Mouse (Mus musculus) kidney, postnatal 0 days (tissue): Measurements from ENCODE around the gene Lsm2. TPM values are rescaled to one million over a fixed set of nuclear protein-coding genes. Genes with fewer than 3 reads are reported as not detected.
A peak's percentile ranks its signal among the peaks of the same experiment; 100 is the strongest.
"Not testable (repeated sequence)": the region's sequence is repeated elsewhere in the genome, so short reads cannot be mapped to it uniquely, and the experiment has no call there.

Source experiments
- ATAC-seq: fragments of 200-750 bp; cut with Nextera tagmentation; replicated peaks from 2 replicates; pipeline ENCODE4 v1.8.0; 2017; ENCODE audit warnings: low read depth, moderate number of reproducible peaks, moderate TSS enrichment, moderate library complexity; ENCODE audit not compliant: low FRiP score
- DNase-seq: peaks from one replicate; pipeline ENCODE4 v3.0.0-alpha.2; 2016; ENCODE audit warnings: low spot score
- H3K27ac ChIP-seq: fragments of 300-500 bp; sonication (generic); 2 replicates; pipeline ENCODE4 v1.5.1; 2014; ENCODE audit warnings: mild to moderate bottlenecking
- H3K27me3 ChIP-seq: fragments of 300-500 bp; sonication (generic); 2 replicates; pipeline ENCODE4 v1.6.1; 2014; ENCODE audit warnings: low read length, mixed read lengths; ENCODE audit not compliant: insufficient read depth
- H3K36me3 ChIP-seq: fragments of 300-500 bp; sonication (generic); 2 replicates; pipeline ENCODE4 v1.6.1; 2014; ENCODE audit warnings: low read length, mixed read lengths; ENCODE audit not compliant: insufficient read depth
- H3K4me1 ChIP-seq: fragments of 300-500 bp; sonication (generic); replicated peaks from 2 replicates; pipeline ENCODE4 v1.6.1; 2014; ENCODE audit warnings: antibody characterized with exemption, low read length, mixed read lengths; ENCODE audit not compliant: insufficient read depth
- H3K4me2 ChIP-seq: fragments of 300-500 bp; sonication (generic); 2 replicates; pipeline ENCODE4 v1.6.1; 2014; ENCODE audit warnings: mild to moderate bottlenecking, low read length, moderate library complexity, mixed read lengths
- H3K4me3 ChIP-seq: fragments of 300-500 bp; sonication (generic); replicated peaks from 2 replicates; pipeline ENCODE4 v1.5.1; 2014; ENCODE audit warnings: low read depth, low read length
- H3K9ac ChIP-seq: fragments of 300-500 bp; sonication (generic); 2 replicates; pipeline ENCODE4 v1.6.1; 2014; ENCODE audit warnings: low read depth, low read length
- H3K9me3 ChIP-seq: fragments of 300-500 bp; sonication (generic); replicated peaks from 2 replicates; pipeline ENCODE4 v1.6.1; 2016; ENCODE audit warnings: low read length, inconsistent platforms, mixed read lengths
- CTCF ChIP-seq: IDR thresholded peaks from 2 replicates; pipeline ENCODE4 v1.5.1; 2016; ENCODE audit warnings: antibody characterized with exemption, low read depth, mild to moderate bottlenecking, moderate library complexity
- WGBS: fragments of 180-500 bp; shearing (Covaris S2); extraction: QIAGEN DNeasy Blood & Tissue Kit; methylation state at CpG from one replicate; pipeline ENCODE4 v1.1.7; 2014; 5-methylcytosine and 5-hydroxymethylcytosine counted together
- polyA plus RNA-seq: library from polyadenylated mRNA; unstranded; fragments of >200 nt; fragmentation: Nextera tagmentation; extraction: Ambion mirVana; gene quantifications from 2 replicates; pipeline ENCODE4 v1.2.1, GENCODE M21; 2015

The Lsm2 gene
- polyA plus RNA-seq, 1 experiment from 2014 or later = 133 TPM

GRCm38 (mm10) chr17:34997142-34997483 is 15.5 kb downstream of the Lsm2 start:
- Histone ChIP-seq H3K36me3 (no peaks in the 10 kb centered on the region), H3K27ac (no peak overlapping the region), H3K9me3 (no peaks in the 10 kb centered on the region), H3K4me1 (peaks cover 8% of the 10 kb centered on the region; the same call in 1 of the 2 replicates), H3K9ac (no peak overlapping the region), H3K4me3 (no peak overlapping the region), H3K4me2 (0 out of 2 replicates have a peak overlapping the region, but pooled peaks have one; percentile 18), H3K27me3 (no peaks in the 10 kb centered on the region)
- no peak for ATAC-seq
- WGBS = 88% methylated on average over 5 of the region's 5 CpGs
- no peak for TF ChIP-seq CTCF
- DNase-seq = no peak

GRCm38 (mm10) chr17:34998526-34999430 is 17.1 kb downstream of the Lsm2 start:
- Histone ChIP-seq H3K36me3 (no peaks in the 10 kb centered on the region), H3K27ac (no peak overlapping the region), H3K4me2 (peak overlapping the region; percentile 68; the same call in 1 of the 2 replicates), H3K4me3 (no peak overlapping the region), H3K4me1 (peaks cover 14% of the 10 kb centered on the region), H3K27me3 (no peaks in the 10 kb centered on the region), H3K9ac (no peak overlapping the region), H3K9me3 (no peaks in the 10 kb centered on the region)
- no peak for TF ChIP-seq CTCF
- ATAC-seq (no peak), DNase-seq (no peak)
- 93% methylated on average over 15 of the region's 15 CpGs for WGBS

- Histone ChIP-seq H3K4me1 (peaks cover 14% of the 10 kb centered on the region), H3K36me3 (peaks cover 10% of the 10 kb centered on the region), H3K4me3 (peak overlapping the region; percentile 78), H3K27ac (peak overlapping the region; percentile 98), H3K9ac (peak overlapping the region; percentile 85), H3K4me2 (peak overlapping the region; percentile 100)
- H3K9me3 ChIP-seq, H3K27me3 ChIP-seq, ATAC-seq: not testable (repeated sequence)
- WGBS = 16% methylated on average over 28 of the region's 32 CpGs
- peak; percentile 19 for DNase-seq
These were observed 18.4 kb downstream of the Lsm2 start for GRCm38 (mm10) chr17:34999871-35000716.

GRCm38 (mm10) chr17:35000717-35001451 is 19.2 kb downstream of the Lsm2 start, which contains the start of gene Vars:
Vars (plus strand) TSS chr17:35000987.
- Histone ChIP-seq H3K9me3 (no peaks in the 10 kb centered on the region), H3K27me3 (no peaks in the 10 kb centered on the region), H3K4me3 (peak within 1 kb of the TSS; percentile 78), H3K4me2 (peak within 1 kb of the TSS; percentile 100), H3K27ac (peak within 1 kb of the TSS; percentile 98), H3K4me1 (peaks cover 14% of the 10 kb centered on the region), H3K36me3 (peaks cover 18% of the 10 kb centered on the region), H3K9ac (peak within 1 kb of the TSS; percentile 85)
- TF ChIP-seq CTCF = no peak
- peak; percentile 91 for ATAC-seq
- peak; percentile 91 for DNase-seq
- under 1% methylated on average over 81 of the region's 83 CpGs for WGBS

- Histone ChIP-seq H3K4me2 (peak overlapping the region; percentile 100), H3K27ac (peak overlapping the region; percentile 98), H3K4me3 (peak overlapping the region; percentile 78), H3K9me3 (no peaks in the 10 kb centered on the region), H3K4me1 (peaks cover 14% of the 10 kb centered on the region), H3K27me3 (no peaks in the 10 kb centered on the region), H3K36me3 (peaks cover 21% of the 10 kb centered on the region), H3K9ac (peak overlapping the region; percentile 85)
- DNase-seq (peak; percentile 49), ATAC-seq (peak; percentile 22)
- TF ChIP-seq CTCF = no peak
- under 1% methylated on average over 35 of the region's 35 CpGs for WGBS
These were observed 19.9 kb downstream of the Lsm2 start for GRCm38 (mm10) chr17:35001452-35002152.
